Mouse (Mus musculus): Measurements from ENCODE around the gene Fgfr2. TPM values are rescaled to one million over a fixed set of nuclear protein-coding genes. Genes with fewer than 3 reads are reported as not detected.
"Not testable (repeated sequence)": the region's sequence is repeated elsewhere in the genome, so short reads cannot be mapped to it uniquely, and the experiment has no call there.

Fgfr2 gene
- total RNA-seq, 2 experiments from 2014 or later = 35.8 to 40.8 TPM

DNA sequence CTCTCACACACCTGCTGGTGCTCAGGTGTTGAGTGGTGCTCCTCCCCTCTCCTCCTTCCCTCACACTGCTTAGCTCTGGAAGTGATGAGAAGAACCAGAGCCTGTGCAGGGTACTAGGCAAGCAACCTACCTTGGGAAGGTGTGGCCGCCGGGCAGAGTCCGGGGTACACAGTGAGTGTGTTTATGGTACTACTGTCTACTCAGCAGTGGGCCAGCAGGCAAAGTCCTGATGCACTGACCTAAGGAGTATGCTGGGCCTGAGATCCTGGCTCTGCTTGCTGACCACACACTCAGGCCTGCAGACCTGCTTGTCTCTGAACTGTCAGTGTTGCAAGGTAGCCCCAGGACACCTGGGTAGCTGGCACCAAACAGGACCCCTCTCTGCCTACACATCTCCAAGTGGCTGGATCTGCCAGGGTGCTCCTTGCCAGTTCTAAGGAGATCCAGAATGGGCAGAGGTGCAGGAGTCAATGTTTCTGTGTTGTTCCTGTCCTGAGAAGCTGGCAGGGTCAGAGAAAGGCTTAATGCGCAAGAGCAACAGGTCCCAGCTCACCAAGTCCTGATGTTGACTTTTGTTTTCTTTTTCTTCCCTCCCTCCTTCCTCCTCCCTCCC is 2488.8 kb downstream of the Fgfr2 start:
- DNase-seq = no peak
- intact Hi-C loops (cut with DNase I) = no loop called here

DNA sequence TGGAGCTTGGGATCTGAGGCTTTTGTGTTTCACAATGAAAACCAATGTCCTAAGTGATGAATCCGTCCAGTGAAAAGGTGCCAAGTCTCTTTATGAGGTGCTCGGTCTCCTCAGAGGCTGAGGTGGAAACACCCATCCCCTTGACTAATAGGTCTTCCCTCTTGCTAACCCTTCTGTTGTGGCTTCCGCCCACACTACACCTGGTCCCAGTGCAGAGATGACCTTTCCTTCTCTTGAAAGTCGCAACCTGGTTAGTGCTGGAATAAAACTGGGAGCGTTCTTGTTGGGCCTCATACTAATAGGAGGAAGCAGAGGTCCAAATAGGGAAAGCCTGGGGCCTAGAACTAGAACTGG is 2490.8 kb downstream of the Fgfr2 start:
- intact Hi-C loops (cut with DNase I) = no loop called here
- DNase-seq = no peak

DNA sequence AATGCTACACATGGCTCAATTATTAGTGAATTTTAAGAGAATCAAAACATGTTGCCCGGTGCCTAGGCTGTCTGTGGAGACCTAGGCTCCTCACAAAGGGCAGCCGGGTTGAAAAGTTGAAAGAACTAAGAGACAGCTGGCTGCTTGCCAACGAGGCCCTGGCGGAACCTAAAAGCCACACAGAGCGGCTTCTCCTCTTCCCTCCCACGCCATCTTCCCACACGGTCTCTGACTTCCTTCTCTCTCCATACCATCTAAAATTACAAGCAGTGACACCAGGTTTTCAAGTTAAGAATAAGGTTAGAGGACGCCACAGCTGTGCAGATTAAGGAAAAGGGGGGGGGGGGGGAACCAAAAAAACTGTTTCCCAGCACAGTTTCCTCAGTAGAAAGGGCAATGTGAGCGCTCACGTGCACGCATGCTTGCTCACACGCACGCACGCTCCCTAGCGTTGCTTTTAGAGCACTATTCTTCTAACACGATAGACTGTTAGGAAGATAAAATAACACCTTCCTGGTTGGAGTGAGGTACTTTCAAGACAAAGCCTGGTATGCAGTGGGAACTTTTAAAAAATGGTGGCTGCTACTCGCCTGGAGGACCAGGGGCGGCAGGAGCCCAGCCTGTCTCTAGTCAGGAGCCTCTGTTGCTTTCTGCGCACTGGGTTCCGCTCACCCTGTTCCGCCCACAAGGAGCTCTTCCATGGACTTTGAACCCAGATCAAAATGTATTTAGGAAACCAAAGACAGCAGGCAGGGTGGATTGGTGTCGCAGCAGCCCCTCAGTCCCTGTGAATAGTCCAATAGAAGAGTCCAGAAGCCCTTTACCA is 2491.4 kb downstream of the Fgfr2 start:
- peak; percentile 36 for DNase-seq
- intact Hi-C loops (cut with DNase I) = no loop called here

- DNase-seq = no peak
- intact Hi-C loops (cut with DNase I) = no loop called here
Measured at GRCm38 (mm10) chr7:130630956-130631355, 2492.2 kb downstream of the Fgfr2 start.

DNA sequence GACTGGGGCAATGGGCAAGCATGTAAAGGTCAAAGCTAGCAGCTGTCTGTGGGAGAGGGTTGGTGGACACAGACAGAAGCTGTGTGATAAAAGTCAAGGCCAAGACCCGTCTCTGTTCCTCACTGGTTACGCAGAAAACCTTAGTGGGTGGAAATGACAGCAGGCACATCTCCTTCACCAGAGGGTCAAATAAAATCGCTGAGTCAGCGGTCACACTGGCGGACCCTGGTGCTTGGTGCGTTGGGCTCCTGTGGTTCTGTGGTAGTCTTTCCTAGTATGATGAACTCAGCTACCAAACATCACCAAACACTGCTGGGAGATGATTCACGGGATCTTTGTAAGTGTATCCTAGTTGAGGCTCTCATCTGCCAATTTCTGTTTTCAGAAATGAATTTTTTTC is 2493.2 kb downstream of the Fgfr2 start:
- intact Hi-C loops (cut with DNase I) = no loop called here
- no peak for DNase-seq

DNA sequence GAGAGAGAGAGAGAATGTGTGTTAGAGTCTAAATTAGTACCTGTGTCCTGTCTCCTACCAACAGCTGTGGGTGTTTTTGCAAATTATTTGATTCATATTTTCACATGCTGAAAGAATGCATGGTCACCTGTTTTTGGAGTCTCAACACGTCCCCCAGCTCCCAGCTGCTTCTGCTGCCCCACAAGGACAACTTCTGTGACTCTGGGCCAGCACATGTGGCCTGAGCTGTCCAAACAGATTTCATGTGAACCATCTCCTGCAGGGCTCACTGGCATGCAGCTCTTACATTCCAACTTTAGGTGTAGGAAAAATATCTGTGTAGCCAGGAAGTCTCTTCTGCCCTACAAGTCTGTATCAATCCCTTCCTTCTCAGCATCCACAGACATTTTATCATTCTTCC is 2494.5 kb downstream of the Fgfr2 start:
- intact Hi-C loops (cut with DNase I) = no loop called here
- DNase-seq = no peak

DNA sequence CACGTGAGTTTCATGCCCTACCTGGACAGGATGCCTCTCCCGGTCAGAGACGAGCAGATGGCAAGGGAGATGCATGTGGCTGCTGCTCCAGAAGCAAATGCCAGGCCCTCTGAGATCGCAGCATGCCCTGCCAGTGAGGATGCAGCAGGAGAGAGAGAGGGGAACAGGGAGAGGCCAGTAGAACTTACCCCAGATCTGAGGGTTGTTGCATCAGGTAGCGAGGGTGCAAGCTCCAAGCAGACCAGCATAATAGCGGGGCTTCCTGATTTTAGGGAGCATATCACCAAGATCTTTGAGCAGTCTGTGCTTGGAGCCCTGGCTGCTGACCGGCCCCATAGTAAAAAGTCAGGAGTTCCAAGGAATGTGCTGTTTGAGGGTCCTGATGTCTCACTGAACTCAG is 2497.8 kb downstream of the Fgfr2 start:
- DNase-seq = no peak
- intact Hi-C loops (cut with DNase I) = no loop called here

DNA sequence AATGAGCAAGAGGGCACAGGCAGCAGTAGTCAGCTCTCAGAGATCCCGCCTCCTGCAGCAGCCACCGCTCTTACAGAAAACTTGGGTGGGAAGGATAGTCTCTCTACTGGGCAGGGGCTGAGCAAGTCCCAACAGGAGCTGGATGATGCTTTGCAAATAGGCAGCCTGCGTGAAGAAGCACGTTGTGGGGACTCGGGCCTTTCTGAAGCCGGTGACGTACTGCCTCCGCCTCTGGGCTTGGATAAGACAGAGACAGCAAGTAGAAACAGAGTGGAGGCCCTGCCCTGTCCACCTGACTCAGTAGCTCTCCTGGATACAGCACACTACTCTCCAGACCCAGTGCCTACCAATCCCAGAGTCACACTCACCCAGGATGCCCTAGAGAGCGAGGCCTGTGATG is 2498.9 kb downstream of the Fgfr2 start:
- DNase-seq = no peak
- intact Hi-C loops (cut with DNase I) = no loop called here

GRCm38 (mm10) chr7:130622359-130622758 is 2500.8 kb downstream of the Fgfr2 start:
- no peak for DNase-seq
- intact Hi-C loops (cut with DNase I) = no loop called here

DNA sequence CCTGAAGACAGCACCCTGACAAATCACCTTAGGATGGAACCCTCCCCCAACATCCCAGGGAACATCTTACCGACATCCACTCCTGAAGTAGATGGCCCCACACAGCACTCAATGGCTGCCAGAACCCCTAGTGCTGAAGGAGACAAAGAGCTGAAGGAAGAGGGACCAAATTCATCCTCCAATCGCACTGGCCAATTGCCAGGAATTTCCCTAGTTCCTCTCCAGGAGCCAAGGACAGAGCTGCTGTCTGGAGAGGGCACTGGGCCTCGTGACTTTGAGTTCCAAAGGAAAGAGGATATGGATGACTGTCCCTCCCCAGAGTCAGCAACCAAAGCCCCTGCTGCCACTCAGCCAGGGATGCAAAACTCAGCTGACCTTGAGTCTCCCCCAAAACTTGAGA is 2501.2 kb downstream of the Fgfr2 start:
- intact Hi-C loops (cut with DNase I) = no loop called here
- peak; percentile 13 for DNase-seq

DNA sequence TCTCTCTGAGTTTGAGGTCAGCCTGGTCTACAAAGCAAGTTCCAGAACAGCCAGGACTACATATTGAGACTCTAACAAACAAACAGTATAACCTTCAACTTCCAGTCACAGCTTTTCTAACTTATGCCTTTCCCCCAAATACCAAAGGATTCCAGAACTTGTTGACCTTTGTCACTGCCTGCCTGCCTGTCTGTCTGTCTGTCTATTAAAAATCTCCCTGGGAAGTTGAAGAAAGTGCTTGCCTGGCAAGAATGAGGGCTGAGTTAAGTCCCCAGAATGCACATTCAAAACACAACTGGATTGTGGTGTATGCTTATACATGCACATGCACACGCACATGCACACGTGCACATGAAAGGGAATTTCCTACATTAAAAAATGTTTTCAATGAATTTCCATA is 2502.1 kb downstream of the Fgfr2 start:
- intact Hi-C loops (cut with DNase I) = no loop called here
- DNase-seq = no peak

DNA sequence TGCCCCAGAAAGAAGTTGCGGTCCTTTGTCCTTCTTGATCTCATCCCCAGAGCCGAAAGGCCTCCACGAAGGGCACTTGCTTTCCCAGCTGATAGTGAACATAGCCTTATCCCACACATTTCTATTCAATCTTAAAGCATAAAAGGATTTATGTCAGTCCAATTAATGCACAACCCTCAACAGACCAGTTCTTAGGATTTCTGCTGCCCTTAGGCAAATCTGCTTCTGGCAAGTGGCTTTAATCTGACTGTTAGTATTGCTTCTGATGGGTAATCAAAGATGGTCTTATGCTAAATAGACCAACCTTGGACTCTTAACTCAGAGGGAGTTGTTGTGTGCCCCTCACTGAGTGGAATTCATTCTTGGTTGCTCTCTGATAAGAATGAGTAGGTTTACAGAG is 2505.6 kb downstream of the Fgfr2 start:
- intact Hi-C loops (cut with DNase I) = no loop called here
- no peak for DNase-seq

DNA sequence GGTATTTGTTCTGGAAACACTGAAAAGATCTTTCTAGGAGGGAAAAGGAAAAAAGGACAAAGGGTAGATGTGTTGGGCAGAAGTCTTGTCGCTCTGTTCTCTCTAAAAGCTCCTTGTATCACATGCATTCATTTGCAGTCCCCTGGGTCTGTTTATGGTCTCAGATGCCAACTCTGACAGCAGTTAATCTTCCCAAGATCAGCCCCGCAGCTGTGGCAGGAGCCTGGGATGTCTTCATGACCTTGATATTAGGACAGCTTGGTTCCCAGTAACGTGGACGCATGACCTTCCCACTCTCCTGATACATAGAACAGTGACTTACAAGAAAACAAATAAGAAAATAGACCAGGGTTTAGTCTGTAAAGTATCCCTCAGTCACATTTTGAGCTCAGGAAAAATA is 2509.2 kb downstream of the Fgfr2 start:
- intact Hi-C loops (cut with DNase I) = no loop called here
- peak; percentile 17 for DNase-seq

DNA sequence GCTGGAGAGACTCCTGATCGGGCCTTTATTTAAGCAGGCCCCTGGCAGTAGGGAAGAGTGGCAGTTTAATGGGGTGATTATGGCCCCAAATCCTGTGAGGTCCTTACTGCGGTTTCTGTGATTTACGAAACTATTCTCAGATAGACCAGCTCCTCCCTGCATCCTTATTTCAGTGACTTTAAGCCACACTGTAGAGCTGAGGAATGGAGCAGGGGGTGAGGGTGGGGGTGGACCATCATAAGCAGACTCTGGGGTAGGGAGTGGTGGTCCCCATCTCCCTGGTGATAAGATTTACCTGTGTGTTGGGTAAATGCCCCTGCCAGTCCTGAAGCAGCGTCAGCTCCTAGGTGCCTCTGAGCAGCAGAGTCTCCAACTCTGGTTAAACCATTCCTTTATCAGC is 2516.2 kb downstream of the Fgfr2 start:
- intact Hi-C loops (cut with DNase I) = no loop called here

DNA sequence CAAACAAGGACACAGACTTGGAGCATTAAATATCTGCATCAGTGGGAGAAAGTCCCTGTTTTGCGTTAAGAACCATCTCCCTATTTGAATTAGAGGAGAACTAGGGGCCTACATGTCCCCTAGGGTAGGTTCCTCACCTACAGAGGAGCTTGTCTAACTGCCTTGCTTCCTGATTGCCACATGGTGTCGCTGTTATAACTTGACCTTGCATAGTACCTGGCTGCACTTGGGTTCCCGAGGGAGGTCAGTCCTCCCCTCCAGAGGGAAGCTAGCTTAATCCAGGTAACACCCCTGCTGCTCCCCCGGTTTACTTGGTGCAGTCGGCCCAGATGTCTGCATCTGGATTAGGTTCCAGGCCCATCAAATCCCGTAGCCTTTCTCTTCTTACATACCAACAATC is 2518.0 kb downstream of the Fgfr2 start:
- intact Hi-C loops (cut with DNase I) = no loop called here
- DNase-seq = no peak

More for the DNA sequence above, 2516.2 kb downstream of the Fgfr2 start:
- no peak for DNase-seq

DNA sequence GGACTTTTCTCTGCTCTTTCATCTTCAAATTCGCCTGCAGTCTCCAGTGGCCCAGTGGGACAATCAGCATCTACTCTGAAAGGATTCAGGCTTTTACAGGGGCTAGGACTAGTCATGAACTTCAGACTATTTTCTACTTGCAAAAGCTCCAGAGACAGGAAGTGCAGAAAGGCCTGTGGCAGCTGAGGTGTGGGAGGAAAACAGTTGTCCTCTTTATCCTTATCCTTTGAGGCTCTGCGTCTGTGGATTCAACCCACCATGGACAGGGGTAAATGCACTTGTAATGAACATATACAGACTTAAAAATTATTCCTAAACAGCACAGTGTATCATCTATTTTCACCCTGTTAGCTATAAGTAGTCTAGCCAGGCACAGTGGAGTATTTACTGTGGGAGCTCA is 2518.8 kb downstream of the Fgfr2 start:
- no peak for DNase-seq
- intact Hi-C loops (cut with DNase I) = no loop called here

GRCm38 (mm10) chr7:130603556-130603955 is 2519.6 kb downstream of the Fgfr2 start:
- intact Hi-C loops (cut with DNase I) = no loop called here
- DNase-seq = no peak

GRCm38 (mm10) chr7:130602804-130603203 is 2520.3 kb downstream of the Fgfr2 start:
- no peak for DNase-seq
- intact Hi-C loops (cut with DNase I) = no loop called here

- DNase-seq = no peak
- intact Hi-C loops (cut with DNase I) = no loop called here
Measured at GRCm38 (mm10) chr7:130600546-130600945, 2522.6 kb downstream of the Fgfr2 start.

- intact Hi-C loops (cut with DNase I) = no loop called here
- no peak for DNase-seq
Measured at GRCm38 (mm10) chr7:130600074-130600473, 2523.1 kb downstream of the Fgfr2 start.

DNA sequence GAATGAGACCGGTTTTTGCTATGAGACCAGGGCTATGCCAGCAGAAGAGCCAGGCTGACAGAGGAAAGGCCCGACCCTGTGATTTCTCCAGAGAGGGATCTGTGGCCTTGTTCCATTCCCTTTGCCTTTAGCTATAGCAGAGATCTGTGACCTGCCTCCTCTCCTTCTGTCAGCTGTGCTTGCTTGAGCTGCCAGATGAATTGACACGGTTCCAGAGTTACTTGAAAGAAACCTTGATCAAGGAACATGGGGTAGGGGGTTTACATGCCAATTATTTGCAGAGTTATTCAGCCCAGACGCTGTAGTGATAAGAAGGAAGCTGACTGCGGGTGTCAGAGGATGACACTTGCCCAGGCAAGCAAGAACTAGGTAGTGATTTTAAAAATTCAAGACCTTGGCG is 2525.6 kb downstream of the Fgfr2 start:
- peak; percentile 38 for DNase-seq
- intact Hi-C loops (cut with DNase I) = no loop called here

GRCm38 (mm10) chr7:130596079-130596855 is 2526.9 kb downstream of the Fgfr2 start:
- DNase-seq = peak; percentile 38
- intact Hi-C loops (cut with DNase I) = not testable (repeated sequence)

Data from left cerebral cortex, postnatal 4 days (tissue).